Mouse (Mus musculus) thymus, adult 2 months (tissue): ENCODE measurements around the gene Pax6.

ENCODE experiments used
- CTCF ChIP-seq: fragments of 200-500 bp; IDR thresholded peaks from 2 replicates; pipeline ENCODE4 v1.5.1; 2012; ENCODE audit warnings: mild to moderate bottlenecking, control low read depth, low read length, moderate library complexity, borderline replicate concordance; ENCODE audit not compliant: control insufficient read depth, poor library complexity, insufficient read depth; ENCODE audit errors: extremely low read depth
- POLR2A ChIP-seq: fragments of 200-500 bp; IDR thresholded peaks from 2 replicates; pipeline ENCODE4 v1.6.1; 2012; ENCODE audit warnings: mild to moderate bottlenecking, low read length, control low read depth, moderate library complexity; ENCODE audit not compliant: control insufficient read depth, poor library complexity, insufficient read depth; ENCODE audit errors: extremely low read depth

GRCm38 (mm10) chr2:105672596-105672960 is 3.9 kb downstream of the Pax6 start:
- TF ChIP-seq CTCF (no peak), POLR2A (no peak)
